Mouse (Mus musculus): ENCODE results near the gene Pphln1.

GRCm38 (mm10) chr15:93494700-93495099, 96.5 kb downstream of the Pphln1 start:
- TF ChIP-seq CTCF (IDR thresholded peaks at IDR 0.05; ENCODE audit: low read depth) (no peak), EP300 (IDR thresholded peaks at IDR 0.05; ENCODE audit: low read depth) (no peak)
